Mouse (Mus musculus) heart, adult 2 months (tissue): Measurements from ENCODE around the gene Btbd9.

Source experiments
- CTCF ChIP-seq: fragments of 200-600 bp; IDR thresholded peaks from 2 replicates; pipeline ENCODE4 v1.8.1; 2022; ENCODE audit warnings: antibody characterized with exemption, mild to moderate bottlenecking, moderate library complexity
- EP300 ChIP-seq: fragments of 200-500 bp; IDR thresholded peaks from 2 replicates; pipeline ENCODE4 v1.6.1; 2011; ENCODE audit warnings: low read depth, low read length, control low read depth; ENCODE audit not compliant: insufficient read depth
- POLR2A ChIP-seq: fragments of 200-500 bp; IDR thresholded peaks from 2 replicates; pipeline ENCODE4 v1.6.1; 2011; ENCODE audit warnings: mild to moderate bottlenecking, low read depth, low read length, control low read depth; ENCODE audit not compliant: insufficient read depth

DNA sequence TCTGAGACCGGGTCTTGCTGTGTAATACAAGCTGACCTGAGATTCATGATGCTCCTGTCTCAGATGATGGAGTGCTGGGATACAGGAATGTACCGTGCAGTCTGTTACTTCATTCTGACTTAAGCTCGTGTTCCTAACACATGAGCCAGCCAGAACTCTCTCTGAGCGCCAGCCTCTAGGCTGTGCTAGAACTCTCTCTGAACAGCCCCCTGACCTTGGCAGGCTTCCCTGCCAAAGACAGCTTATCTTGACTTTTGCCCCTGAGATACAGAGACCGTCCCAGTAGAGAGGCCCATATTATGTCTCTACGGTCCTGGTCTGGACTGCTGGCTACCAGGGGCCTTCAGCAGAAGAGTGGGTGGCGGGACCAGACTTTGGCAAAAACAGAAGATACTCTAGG lies 332.7 kb downstream of the Btbd9 start:
- TF ChIP-seq CTCF (no peak), EP300 (no peak), POLR2A (no peak)
